Mouse (Mus musculus) gastrocnemius, postnatal 10 days (tissue): ENCODE measurements around the gene Gm7356. TPM values are rescaled to one million over a fixed set of nuclear protein-coding genes. Genes with fewer than 3 reads are reported as not detected.
"Not testable (repeated sequence)": the region's sequence is repeated elsewhere in the genome, so short reads cannot be mapped to it uniquely, and the experiment has no call there.

Experiments
- DNase-seq: peaks from one replicate; pipeline ENCODE4 v3.0.0; 2021; ENCODE audit warnings: mixed read lengths
- long read RNA-seq, 2 experiments: library from polyadenylated mRNA; stranded (forward); transcript quantifications; one replicate each; pipeline ENCODE4 v2.0.0; 2021
- total RNA-seq, 2 experiments: library from RNA; stranded (reverse); gene quantifications; 2 replicates each; pipeline ENCODE4 v1.2.3; 2021

The Gm7356 gene
- not detected for total RNA-seq
- long read RNA-seq, experiment 1: 0 reads
- long read RNA-seq, experiment 2: 0 reads

GRCm38 (mm10) chr17:14003604-14004003 is at the start of gene Gm7356:
Gene Gm7356, minus strand, starts transcription at chr17:14003704.
- DNase-seq: not testable (repeated sequence)

- DNase-seq: not testable (repeated sequence)
These were observed 38.4 kb upstream of the Gm7356 start for GRCm38 (mm10) chr17:14041880-14042279.

GRCm38 (mm10) chr17:14037012-14037411 is 33.5 kb upstream of the Gm7356 start:
- DNase-seq: not testable (repeated sequence)

GRCm38 (mm10) chr17:14036113-14036512 is 32.6 kb upstream of the Gm7356 start:
- not testable (repeated sequence) for DNase-seq

GRCm38 (mm10) chr17:13993425-13993824 is 10.1 kb downstream of the Gm7356 start:
- not testable (repeated sequence) for DNase-seq

- DNase-seq: no peak
These were observed 15.8 kb downstream of the Gm7356 start for GRCm38 (mm10) chr17:13987690-13988089.

- not testable (repeated sequence) for DNase-seq
These were observed 32.7 kb downstream of the Gm7356 start for GRCm38 (mm10) chr17:13970796-13971195.

- not testable (repeated sequence) for DNase-seq
These were observed 33.6 kb downstream of the Gm7356 start for GRCm38 (mm10) chr17:13969917-13970316.

GRCm38 (mm10) chr17:13965048-13965447 is 38.5 kb downstream of the Gm7356 start:
- not testable (repeated sequence) for DNase-seq

GRCm38 (mm10) chr17:13962245-13962644 is 41.3 kb downstream of the Gm7356 start:
- not testable (repeated sequence) for DNase-seq

- DNase-seq: not testable (repeated sequence)
These were observed 45.4 kb downstream of the Gm7356 start for GRCm38 (mm10) chr17:13958129-13958528.

- not testable (repeated sequence) for DNase-seq
These were observed 51.9 kb downstream of the Gm7356 start for GRCm38 (mm10) chr17:13951570-13951969.

Other genes starting within 250 kb of the Gm7356 start
- gene Afdn, start 243.2 kb downstream of the Gm7356 start, total RNA-seq: 10 to 100 TPM; 79.9 to 99.8 TPM
- gene Tcte2, start 241.9 kb downstream of the Gm7356 start, total RNA-seq: 1 to 10 TPM; 1.6 to 2.3 TPM
- not detected for gene Gm7168, start 55.3 kb downstream of the Gm7356 start, total RNA-seq
- gene Gm7358, start 55.8 kb upstream of the Gm7356 start, total RNA-seq: not detected
- gene Dact2, start 200.6 kb upstream of the Gm7356 start, total RNA-seq: 1 to 10 TPM; 2.0 to 3.5 TPM